ENCODE assay signal across 9 mouse cellular contexts in the genomic region with DNA sequence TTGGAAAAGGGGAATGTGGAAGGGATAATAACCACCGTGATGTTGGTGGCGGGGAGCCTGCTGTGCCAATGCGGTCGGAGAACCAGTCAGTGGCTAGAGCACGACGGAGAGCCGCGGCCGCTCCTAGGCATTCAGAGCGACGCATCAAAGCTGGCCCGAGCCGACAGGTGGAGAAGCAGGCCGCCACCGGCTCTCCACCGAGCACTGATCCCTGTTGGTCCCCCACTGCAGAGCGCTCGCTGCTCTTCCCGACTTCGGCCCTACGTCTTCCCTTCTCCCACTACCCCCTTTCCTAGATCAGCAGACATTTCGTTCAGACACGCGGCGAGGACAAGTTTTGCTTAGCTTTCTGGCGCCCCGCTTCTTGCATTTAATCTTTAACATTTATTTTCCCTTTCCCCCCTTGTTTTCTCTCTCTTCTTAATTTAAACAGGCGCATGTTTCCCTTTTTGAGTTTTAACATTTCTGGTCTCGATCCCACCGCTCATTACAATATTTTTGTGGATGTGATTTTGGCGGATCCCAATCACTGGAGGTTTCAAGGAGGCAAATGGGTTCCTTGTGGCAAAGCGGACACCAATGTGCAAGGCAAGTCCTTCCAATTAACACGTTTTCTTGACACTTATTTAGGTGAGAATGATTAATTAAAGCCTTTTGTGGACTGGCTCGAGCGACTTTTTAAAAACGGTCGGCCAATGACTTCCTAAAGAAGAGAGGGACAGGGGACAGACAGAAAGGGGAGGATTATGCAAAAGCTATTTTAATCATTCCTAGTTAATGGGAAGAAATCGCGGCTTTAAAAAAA. TPM values are rescaled to one million over a fixed set of nuclear protein-coding genes. Genes with fewer than 3 reads are reported as not detected.
A peak's percentile ranks its signal among the peaks of the same experiment; 100 is the strongest.
DNase-seq lines count a peak whose midpoint lies in the region; ATAC-seq and TF ChIP-seq lines count a peak whose summit lies in the region.
"Had no signal": no experiment of that assay in that cellular context is flagged by ENCODE, and none has a peak within 500 bp of the region (broad histone marks: within the 10 kb centered on the region; RNA-seq: fewer than 3 reads in every experiment).

No protein-coding gene starts in this region.

- peak; percentile 38 to 50 for DNase-seq in cerebellum, adult 2 months
- no peak for DNase-seq in cerebellum, adult 9-10 months
- no peak for DNase-seq in heart, postnatal 0 days (ENCODE audit: low spot score)
- DNase-seq in Muller cell, postnatal 12 days (ENCODE audit: inconsistent ontology term): no peak

- H3K4me1 ChIP-seq in cerebellum, adult 2 months (ENCODE audit: control insufficient read depth, insufficient read depth, low read length): peaks cover 5% of the 10 kb centered on the region
- peaks cover 48% of the 10 kb centered on the region for H3K4me1 ChIP-seq in megakaryocyte, embryonic 14.5 days
- peaks cover 5% of the 10 kb centered on the region; the same call in 1 of the 2 replicates for H3K4me1 ChIP-seq in heart, postnatal 0 days (ENCODE audit: control insufficient read depth, insufficient read depth)
- H3K4me1 ChIP-seq in liver, embryonic 12.5 days: peaks cover 24% of the 10 kb centered on the region
- peaks cover 7% of the 10 kb centered on the region; the same call in 1 of the 2 replicates for H3K4me1 ChIP-seq in stomach, embryonic 15.5 days

- H3K4me2 ChIP-seq in heart, postnatal 0 days (ENCODE audit: low read depth, low read length): 0 out of 2 replicates have a peak overlapping the region, but pooled peaks have one; percentile 9
- H3K4me2 ChIP-seq in liver, embryonic 12.5 days: peak overlapping the region; percentile 13; the same call in 1 of the 2 replicates
- H3K4me2 ChIP-seq in stomach, embryonic 15.5 days: peak overlapping the region; percentile 4; the same call in 1 of the 2 replicates

- H3K27ac ChIP-seq in cerebellum, adult 2 months (ENCODE audit: insufficient read depth, low read length): no peak overlapping the region
- no peak overlapping the region for H3K27ac ChIP-seq in heart, postnatal 0 days (ENCODE audit: low read depth)
- H3K27ac ChIP-seq in liver, embryonic 12.5 days: no peak overlapping the region
- no peak overlapping the region for H3K27ac ChIP-seq in stomach, embryonic 15.5 days

- H3K4me3 ChIP-seq in cerebellum, adult 2 months (replicated peaks; ENCODE audit: insufficient read depth, low read depth, low read length): peak overlapping the region; percentile 47
- peak overlapping the region; percentile 88 for H3K4me3 ChIP-seq in megakaryocyte, embryonic 14.5 days (replicated peaks)
- peak overlapping the region; percentile 17; the same call in 1 of the 2 replicates for H3K4me3 ChIP-seq in heart, postnatal 0 days (ENCODE audit: low read depth, low read length)
- H3K4me3 ChIP-seq in liver, embryonic 12.5 days: 0 out of 2 replicates have a peak overlapping the region, but pooled peaks have one; percentile 2
- 0 out of 2 replicates have a peak overlapping the region, but pooled peaks have one; percentile 2 for H3K4me3 ChIP-seq in stomach, embryonic 15.5 days (replicated peaks)

- H3K9me3 ChIP-seq in megakaryocyte, embryonic 14.5 days: no peaks in the 10 kb centered on the region
- no peaks in the 10 kb centered on the region for H3K9me3 ChIP-seq in heart, postnatal 0 days (replicated peaks; ENCODE audit: control insufficient read depth, low read length)
- H3K9me3 ChIP-seq in liver, embryonic 12.5 days (replicated peaks): no peaks in the 10 kb centered on the region
- no peaks in the 10 kb centered on the region for H3K9me3 ChIP-seq in stomach, embryonic 15.5 days

- 14% methylated on average over 39 of the region's 39 CpGs for WGBS in cerebellum, adult 2 months
- 3% methylated on average over 34 of the region's 39 CpGs for WGBS in heart, postnatal 0 days
- WGBS in liver, embryonic 12.5 days (ENCODE audit: insufficient replicate concordance): 1% methylated on average over 35 of the region's 39 CpGs
- WGBS in stomach, embryonic 15.5 days: 1% methylated on average over 39 of the region's 39 CpGs

- H3K36me3 ChIP-seq in megakaryocyte, embryonic 14.5 days (replicated peaks; ENCODE audit: low read length): peaks cover 10% of the 10 kb centered on the region
- H3K36me3 ChIP-seq in heart, postnatal 0 days (replicated peaks; ENCODE audit: control insufficient read depth, insufficient read depth, low read length): no peaks in the 10 kb centered on the region
- H3K36me3 ChIP-seq in liver, embryonic 12.5 days: no peaks in the 10 kb centered on the region
- H3K36me3 ChIP-seq in stomach, embryonic 15.5 days: no peaks in the 10 kb centered on the region

- TF ChIP-seq EP300 in heart, postnatal 0 days (IDR thresholded peaks at IDR 0.05; ENCODE audit: low read depth): no peak

- no peak for TF ChIP-seq CTCF in cerebellum, adult 2 months (IDR thresholded peaks at IDR 0.05; ENCODE audit: borderline replicate concordance, insufficient read depth, low read depth, low read length)
- no peak for TF ChIP-seq CTCF in heart, postnatal 0 days (IDR thresholded peaks at IDR 0.05; ENCODE audit: low read depth)

- peaks cover 3% of the 10 kb centered on the region; the same call in 1 of the 2 replicates for H3K27me3 ChIP-seq in cerebellum, adult 2 months (ENCODE audit: control insufficient read depth, insufficient read depth, low read length)
- H3K27me3 ChIP-seq in megakaryocyte, embryonic 14.5 days (replicated peaks): peaks cover 83% of the 10 kb centered on the region
- peaks cover 89% of the 10 kb centered on the region for H3K27me3 ChIP-seq in heart, postnatal 0 days (ENCODE audit: control insufficient read depth, insufficient read depth, low read length)
- H3K27me3 ChIP-seq in liver, embryonic 12.5 days (replicated peaks): peaks cover 97% of the 10 kb centered on the region
- peaks cover 60% of the 10 kb centered on the region for H3K27me3 ChIP-seq in stomach, embryonic 15.5 days (replicated peaks)

- no peak for TF ChIP-seq POLR2A in cerebellum, adult 2 months (IDR thresholded peaks at IDR 0.05; ENCODE audit: borderline replicate concordance, insufficient read depth, low read length)

- ATAC-seq in megakaryocyte, adult 5-6 weeks (ENCODE audit: poor library complexity, severe bottlenecking): no peak
- no peak for ATAC-seq in heart, postnatal 0 days (ENCODE audit: insufficient read depth, low read depth)
- no peak for ATAC-seq in liver, embryonic 12.5 days
- ATAC-seq in stomach, embryonic 15.5 days (ENCODE audit: insufficient read depth, low FRiP score, low read depth): no peak

- no peak overlapping the region for H3K9ac ChIP-seq in heart, postnatal 0 days (replicated peaks; ENCODE audit: low read depth, low read length)
- H3K9ac ChIP-seq in liver, embryonic 12.5 days: no peak overlapping the region
- no peak overlapping the region for H3K9ac ChIP-seq in stomach, embryonic 15.5 days

RNA-seq across cellular contexts. Expression of gene Tbr1, which starts 3.0 kb away (rescaled TPM):
- 0.39 and 0.57 TPM in 2 replicates for polyA plus RNA-seq in cerebellum, adult 2 months (2012; rRNA removed)
- polyA plus RNA-seq in megakaryocyte, embryonic 14.5 days (2012; ENCODE audit: insufficient read depth, low replicate concordance): 0.38 TPM in 1 of 2 replicates, not detected in the other
- total RNA-seq in megakaryocyte, adult 5-6 weeks (2015): 0.05 and 0.09 TPM in 2 replicates
- total RNA-seq in megakaryocyte, adult 5-6 weeks (2017): not detected in 2 replicates
- not detected in 2 replicates for total RNA-seq in heart, postnatal 0 days (2014; rRNA removed; ENCODE audit: low replicate concordance)
- polyA plus RNA-seq in heart, postnatal 0 days (2015; fragmentation: Nextera tagmentation; extraction: Ambion mirVana): 0.07 TPM in 1 of 2 replicates, not detected in the other
- not detected in 2 replicates for polyA plus RNA-seq in liver, embryonic 12.5 days (2016; fragmentation: Nextera tagmentation; extraction: Ambion mirVana)
- 0.03 TPM in 1 of 2 replicates, not detected in the other for polyA plus RNA-seq in stomach, embryonic 15.5 days (2015; fragmentation: Nextera tagmentation; extraction: Ambion mirVana)
- total RNA-seq: liver, adult 2 months had no signal
- polyA plus RNA-seq: liver, adult 2 months had no signal

Comparison
In these comparisons a context has a peak if more than half of its experiments do, and no peak if none do; other contexts are left out.
1. DNase-seq: peak in cerebellum, adult 2 months (2 of 2); none in cerebellum, adult 9-10 months (single experiment), heart, postnatal 0 days (single experiment) and Muller cell, postnatal 12 days (single experiment).
2. H3K4me3 ChIP-seq: peak in every context shown above with its lines; median percentile 88 in megakaryocyte, embryonic 14.5 days; 47 in cerebellum, adult 2 months; 17 in heart, postnatal 0 days; 2 in liver, embryonic 12.5 days; 2 in stomach, embryonic 15.5 days.
3. Peak in every context shown above with its lines, with median percentiles within 50 percentile points of each other: H3K4me2 ChIP-seq.